Mouse (Mus musculus) neutrophil, adult 5-6 weeks (primary cell): ENCODE data around the gene Pdlim5. TPM values are rescaled to one million over a fixed set of nuclear protein-coding genes. Genes with fewer than 3 reads are reported as not detected.
"Not testable (repeated sequence)": the region's sequence is repeated elsewhere in the genome, so short reads cannot be mapped to it uniquely, and the experiment has no call there.

ENCODE experiments used
- ATAC-seq: fragments of 151-379, 151-347 bp; 2 replicates; pipeline ENCODE4 v1.8.0; 2017; ENCODE audit warnings: mild to moderate bottlenecking, moderate TSS enrichment; ENCODE audit not compliant: insufficient number of reproducible peaks, poor library complexity, low FRiP score, severe bottlenecking; ENCODE audit errors: extremely low read depth
- total RNA-seq: library from RNA; stranded (forward); fragments of 200-1000 nt; gene quantifications from 2 replicates; pipeline ENCODE4 v1.2.3, GENCODE M21; 2017

The Pdlim5 gene
- total RNA-seq, result 57.5 and 69.4 TPM in 2 replicates

GRCm38 (mm10) chr3:142395520-142396193 lies at the start of gene Pdlim5:
Gene Pdlim5 (minus strand): TSS chr3:142395696.
- peak; percentile 88 for ATAC-seq

DNA sequence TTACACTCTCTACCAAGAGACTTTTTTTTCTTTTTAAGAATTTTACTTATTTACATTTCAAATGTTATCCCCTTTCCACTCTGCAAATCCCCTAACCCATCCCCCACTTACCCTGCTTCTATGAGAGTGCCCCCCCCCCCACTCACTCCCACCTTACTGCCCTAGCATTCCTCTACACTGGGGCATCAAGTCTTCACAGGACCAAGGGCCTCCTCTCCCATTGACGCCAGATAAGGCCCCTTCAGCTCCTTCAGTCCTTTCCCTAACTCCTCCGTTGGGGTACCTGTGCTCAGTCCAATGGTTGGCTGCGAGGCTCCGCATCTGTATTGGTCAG lies 48.2 kb upstream of the Pdlim5 start:
- ATAC-seq, result no peak

GRCm38 (mm10) chr3:142443006-142443709 lies 47.7 kb upstream of the Pdlim5 start:
- ATAC-seq, result peak; percentile 76

DNA sequence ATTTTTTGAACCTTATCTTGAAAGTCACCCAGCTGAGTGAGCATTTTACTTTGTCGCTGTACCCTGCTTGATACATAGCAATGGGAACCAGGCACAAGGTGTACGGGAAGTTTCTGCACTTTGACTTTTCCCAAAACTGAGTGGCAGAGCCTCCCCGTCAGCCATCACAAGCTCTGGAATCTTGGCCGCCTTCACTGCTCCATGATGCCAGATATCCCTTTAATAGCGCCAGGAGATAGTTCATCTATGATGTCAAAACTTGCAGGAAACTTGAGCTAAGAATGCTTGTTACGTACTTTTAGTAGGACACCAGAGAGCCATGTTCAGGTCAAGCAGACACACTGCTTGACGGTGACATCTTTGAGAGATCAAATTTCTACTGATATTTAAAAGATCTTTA lies 46.7 kb upstream of the Pdlim5 start:
- no peak for ATAC-seq

DNA sequence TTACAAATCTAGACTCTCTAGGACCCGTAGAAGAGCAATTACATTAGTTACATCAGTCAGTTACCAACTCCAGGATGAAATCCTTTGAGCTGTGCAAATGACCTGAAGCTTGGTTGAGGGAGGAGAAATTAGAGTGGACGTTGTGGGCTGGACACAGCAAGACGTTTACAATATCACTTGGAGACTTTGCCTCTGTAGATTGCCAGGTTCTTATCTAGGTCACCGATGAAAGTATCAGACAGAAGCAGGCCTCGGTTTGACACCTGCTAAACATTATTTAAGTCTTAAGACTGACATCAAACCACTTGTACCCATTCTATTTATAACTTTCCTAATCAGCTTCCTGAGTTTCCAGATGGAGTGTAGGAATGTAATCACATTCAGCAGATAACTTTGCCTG lies 45.6 kb upstream of the Pdlim5 start:
- ATAC-seq, result no peak

DNA sequence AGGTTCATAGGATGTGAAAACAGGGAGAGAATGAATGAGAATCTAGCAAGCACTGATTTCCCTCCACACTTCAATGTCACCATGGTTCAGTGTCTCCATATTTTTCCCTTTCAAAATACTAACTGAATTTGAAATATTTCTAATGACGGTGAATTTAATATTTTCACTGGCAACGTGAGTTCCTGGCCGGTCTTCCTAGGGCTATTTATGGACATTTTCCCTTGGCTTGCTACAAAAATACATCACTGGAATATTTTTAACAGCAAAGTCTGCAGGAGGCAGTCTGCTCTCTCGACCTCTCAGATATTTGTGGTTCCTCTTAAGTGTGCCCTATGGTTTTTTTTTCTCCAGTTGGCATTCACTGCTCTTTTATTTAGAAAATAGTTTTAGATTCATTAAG lies 44.7 kb upstream of the Pdlim5 start:
- no peak for ATAC-seq

DNA sequence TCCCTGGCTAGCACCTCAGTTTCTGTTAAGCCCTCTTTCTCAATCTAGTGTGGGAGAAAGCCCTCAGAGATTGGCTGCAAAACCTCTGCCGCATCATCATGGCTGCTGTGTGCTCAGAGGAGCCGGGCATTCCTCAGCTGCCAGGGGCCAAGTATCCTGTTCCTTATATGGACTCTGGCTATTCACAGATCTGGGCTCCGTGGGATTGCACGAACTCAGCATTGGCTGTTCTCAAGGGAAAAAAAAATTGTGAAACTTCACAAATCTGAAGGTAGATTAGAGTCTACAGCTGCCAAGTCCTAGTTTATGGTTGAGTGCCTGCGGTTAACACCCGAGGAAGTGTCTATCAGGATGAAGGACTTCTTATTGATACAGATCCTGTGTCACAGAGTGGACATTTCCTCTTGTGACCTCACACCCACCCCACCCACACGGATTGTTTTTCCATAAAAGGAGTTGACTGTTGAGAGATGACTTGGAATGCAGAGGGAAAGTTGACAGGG lies 44.1 kb upstream of the Pdlim5 start:
- ATAC-seq, result no peak

DNA sequence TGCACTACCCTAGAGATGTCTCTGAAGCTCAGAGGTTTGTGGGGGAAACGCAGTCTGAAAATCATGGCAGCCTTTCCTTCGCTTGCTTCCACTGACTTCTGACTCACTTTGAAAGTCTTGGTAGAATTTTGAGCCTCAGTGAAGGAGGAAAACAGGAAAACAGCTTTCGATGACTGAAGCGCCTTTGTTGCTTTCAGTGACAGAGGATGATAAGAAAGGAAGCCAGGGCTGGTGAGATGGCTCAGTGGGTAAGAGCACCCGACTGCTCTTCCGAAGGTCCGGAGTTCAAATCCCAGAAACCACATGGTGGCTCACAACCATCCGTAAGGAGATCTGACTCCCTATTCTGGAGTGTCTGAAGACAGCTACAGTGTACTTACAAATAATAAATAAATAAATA lies 43.1 kb upstream of the Pdlim5 start:
- ATAC-seq, result not testable (repeated sequence)

DNA sequence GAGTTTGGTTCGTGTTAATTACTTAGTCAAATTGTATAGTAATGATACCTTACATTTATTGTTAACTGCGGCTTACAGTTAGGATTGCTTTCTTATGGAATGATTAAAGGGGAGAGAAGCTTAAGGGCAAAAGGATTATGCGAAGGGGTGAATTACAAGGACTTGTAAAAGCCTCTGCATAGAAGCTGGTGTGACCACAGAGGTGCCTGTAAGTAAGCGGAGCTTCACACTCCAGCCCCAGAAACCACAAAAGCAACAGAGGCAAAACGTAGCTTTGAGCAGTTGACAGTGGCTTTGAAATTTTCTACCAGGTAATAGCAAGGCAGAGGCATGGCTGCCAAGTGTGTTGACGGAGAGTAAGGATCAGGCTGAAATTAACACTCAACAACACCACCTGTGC lies 41.3 kb upstream of the Pdlim5 start:
- ATAC-seq, result no peak

GRCm38 (mm10) chr3:142436212-142436611 lies 40.7 kb upstream of the Pdlim5 start:
- no peak for ATAC-seq

GRCm38 (mm10) chr3:142434786-142435168 lies 39.3 kb upstream of the Pdlim5 start:
- ATAC-seq, result no peak

DNA sequence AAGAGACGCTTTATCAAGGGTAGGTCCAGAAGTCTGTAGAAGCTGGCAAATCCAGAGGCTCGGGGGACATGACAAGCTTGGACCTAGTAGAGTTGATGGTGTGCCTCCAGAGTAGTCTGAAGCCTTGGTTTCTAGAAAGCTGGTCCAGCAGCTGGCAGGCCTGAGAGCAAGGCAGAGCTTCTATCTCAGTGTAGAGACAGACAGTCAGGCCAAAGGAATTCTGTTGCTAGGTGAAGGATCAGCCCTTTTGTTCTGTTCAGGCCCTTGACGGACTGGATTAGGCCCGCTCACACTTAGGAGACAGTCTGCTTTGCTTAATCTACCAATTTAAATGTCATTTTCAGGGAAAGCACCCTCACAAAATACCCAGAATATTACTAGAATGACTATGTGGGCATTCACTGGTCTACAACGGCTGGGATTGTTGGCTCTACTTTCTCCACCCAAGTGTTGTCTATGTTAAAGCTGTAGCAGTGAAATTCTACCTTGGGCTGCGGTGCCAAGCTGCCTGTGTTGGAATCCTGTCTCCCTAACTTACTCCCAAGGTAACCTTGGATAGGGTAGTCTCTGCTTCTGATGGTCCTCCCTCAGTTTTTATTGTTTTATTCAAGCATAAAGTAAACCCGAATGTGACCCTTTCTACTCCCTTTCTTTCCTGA lies 38.8 kb upstream of the Pdlim5 start:
- no peak for ATAC-seq

GRCm38 (mm10) chr3:142431481-142431880 lies 36.0 kb upstream of the Pdlim5 start:
- ATAC-seq, result no peak

- ATAC-seq, result no peak
Observed at GRCm38 (mm10) chr3:142430048-142430447, 34.6 kb upstream of the Pdlim5 start.

DNA sequence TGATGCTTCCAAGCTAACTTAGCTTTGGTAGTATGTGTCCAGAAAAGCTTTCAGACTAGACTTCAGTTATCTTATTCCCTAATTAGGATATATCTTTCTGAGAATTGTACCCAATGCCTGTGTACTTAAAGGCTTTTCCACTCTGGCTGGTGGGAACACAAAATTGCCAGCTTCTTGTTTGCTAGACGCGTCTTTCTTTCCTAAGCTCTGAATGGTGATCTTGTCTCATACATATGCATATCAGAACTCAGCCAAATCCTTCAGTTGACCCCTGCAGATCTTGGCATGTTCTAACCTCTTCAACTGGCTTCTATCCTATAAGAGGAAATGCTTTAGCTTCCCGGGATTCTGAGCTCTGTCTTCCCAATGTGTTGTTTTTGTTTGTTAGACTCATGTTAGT lies 31.3 kb upstream of the Pdlim5 start:
- ATAC-seq, result no peak

- ATAC-seq, result no peak
Observed at GRCm38 (mm10) chr3:142424134-142424533, 28.6 kb upstream of the Pdlim5 start.

- ATAC-seq, result no peak
Observed at GRCm38 (mm10) chr3:142423501-142423917, 28.0 kb upstream of the Pdlim5 start.

- no peak for ATAC-seq
Observed at GRCm38 (mm10) chr3:142422229-142422628, 26.7 kb upstream of the Pdlim5 start.

- ATAC-seq, result no peak
Observed at GRCm38 (mm10) chr3:142421470-142421869, 26.0 kb upstream of the Pdlim5 start.

GRCm38 (mm10) chr3:142417996-142418395 lies 22.5 kb upstream of the Pdlim5 start:
- ATAC-seq, result no peak
